Mouse (Mus musculus): ENCODE data around the gene Tcf12.

- TF ChIP-seq CTCF (IDR thresholded peaks at IDR 0.05; ENCODE audit: low read depth, low read length) (no peak), POLR2A (IDR thresholded peaks at IDR 0.05; ENCODE audit: extremely low read depth, insufficient read depth, low read length) (no peak)
Measured at GRCm38 (mm10) chr9:71877867-71878266, 233.8 kb downstream of the Tcf12 start.
